Mouse (Mus musculus) liver, embryonic 14.5 days (tissue): ENCODE measurements at regions not wholly inside any gene's neighbourhood (a gene's known extent, or its start where the extent isn't known, plus 50 kb on each side); places are given as distances from the start of the nearest gene placed in this dataset.

Source experiments
- CTCF ChIP-seq: IDR thresholded peaks from 2 replicates; pipeline ENCODE4 v1.5.1; 2016; ENCODE audit warnings: antibody characterized with exemption, low read depth, control low read depth
- EP300 ChIP-seq: IDR thresholded peaks from 2 replicates; pipeline ENCODE4 v1.6.1; 2016; ENCODE audit warnings: antibody characterized with exemption, low read depth

DNA sequence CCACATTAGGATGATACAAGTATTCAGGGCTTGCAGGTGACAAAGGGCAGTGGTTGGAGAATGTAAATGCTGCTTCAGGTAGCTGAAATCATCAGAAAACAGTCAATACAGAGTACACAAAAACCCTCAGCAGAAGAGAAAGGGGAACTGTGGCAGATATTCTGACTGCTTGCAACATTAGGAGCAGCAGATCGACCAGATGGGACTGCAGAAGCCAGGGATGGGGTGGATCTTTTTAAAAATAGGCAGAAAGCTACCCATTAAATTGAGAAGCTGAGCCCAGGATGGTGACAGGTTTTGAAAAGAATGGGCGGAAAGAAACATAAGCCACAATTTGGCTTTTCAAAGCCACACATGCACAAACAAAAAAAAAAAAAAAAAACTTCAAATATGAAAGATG is 229.5 kb upstream of the Cadm2 start:
- TF ChIP-seq CTCF: no peak
- TF ChIP-seq EP300: no peak
